Mouse (Mus musculus) large intestine, adult 2 months (tissue): ENCODE results near the gene Sema3a. TPM values are rescaled to one million over a fixed set of nuclear protein-coding genes. Genes with fewer than 3 reads are reported as not detected.
"Not testable (repeated sequence)": the region's sequence is repeated elsewhere in the genome, so short reads cannot be mapped to it uniquely, and the experiment has no call there.

Experiments used
- DNase-seq: peaks from one replicate; pipeline ENCODE4 v3.0.0-alpha.2; 2012; ENCODE audit warnings: low read depth, low spot score
- WGBS: fragments of 180-500 bp; shearing (Covaris S2); methylation state at CpG from one replicate; pipeline ENCODE4 v1.1.7; 2018; 5-methylcytosine and 5-hydroxymethylcytosine counted together
- polyA plus RNA-seq: library from polyadenylated mRNA; depleted of rRNA; stranded (reverse); fragments of >200 nt; gene quantifications from 2 replicates; pipeline ENCODE4 v1.2.3, GENCODE M21; 2012

The Sema3a gene
- polyA plus RNA-seq, 1 experiment = 0.29 TPM

GRCm38 (mm10) chr5:13525597-13525996 is 400.4 kb downstream of the Sema3a start:
- 66% methylated on average over 3 of the region's 3 CpGs for WGBS
- no peak for DNase-seq

GRCm38 (mm10) chr5:13527037-13527464 is 401.8 kb downstream of the Sema3a start:
- 26% methylated on average over 7 of the region's 7 CpGs for WGBS
- no peak for DNase-seq

GRCm38 (mm10) chr5:13529226-13529625 is 404.0 kb downstream of the Sema3a start:
- no peak for DNase-seq
- WGBS = 32% methylated on average over 4 of the region's 4 CpGs

- 33% methylated on average over 2 of the region's 2 CpGs for WGBS
These were observed 422.4 kb downstream of the Sema3a start for GRCm38 (mm10) chr5:13547472-13548209.

GRCm38 (mm10) chr5:13548210-13548554 is 423.0 kb downstream of the Sema3a start:
- DNase-seq = no peak
- WGBS = 17% methylated on average over 1 of the region's 1 CpGs

More at GRCm38 (mm10) chr5:13547472-13548209, 422.4 kb downstream of the Sema3a start:
- DNase-seq = no peak

GRCm38 (mm10) chr5:13549080-13549479 is 423.9 kb downstream of the Sema3a start:
- no peak for DNase-seq
- 76% methylated on average over 5 of the region's 5 CpGs for WGBS

- DNase-seq = no peak
- 77% methylated on average over 1 of the region's 1 CpGs for whole genome bisulfite sequencing
These were observed 425.7 kb downstream of the Sema3a start for GRCm38 (mm10) chr5:13550953-13551352.

GRCm38 (mm10) chr5:13557257-13557656 is 432.0 kb downstream of the Sema3a start:
- 73% methylated on average over 4 of the region's 4 CpGs for WGBS
- no peak for DNase-seq

GRCm38 (mm10) chr5:13573867-13574266 is 448.7 kb downstream of the Sema3a start:
- 80% methylated on average over 3 of the region's 3 CpGs for WGBS
- DNase-seq = no peak

GRCm38 (mm10) chr5:13579123-13579522 is 453.9 kb downstream of the Sema3a start:
- 94% methylated on average over 2 of the region's 2 CpGs for WGBS

GRCm38 (mm10) chr5:13585559-13586207 is 460.5 kb downstream of the Sema3a start:
- DNase-seq = no peak

More at GRCm38 (mm10) chr5:13579123-13579522, 453.9 kb downstream of the Sema3a start:
- no peak for DNase-seq

GRCm38 (mm10) chr5:13594422-13594821 is 469.2 kb downstream of the Sema3a start:
- DNase-seq = no peak
- 88% methylated on average over 2 of the region's 2 CpGs for WGBS

- WGBS = 65% methylated on average over 1 of the region's 1 CpGs
- no peak for DNase-seq
These were observed 486.4 kb downstream of the Sema3a start for GRCm38 (mm10) chr5:13611631-13612030.

GRCm38 (mm10) chr5:13612088-13612487 is 486.9 kb downstream of the Sema3a start:
- no peak for DNase-seq
- WGBS = 77% methylated on average over 2 of the region's 2 CpGs

GRCm38 (mm10) chr5:13614575-13614974 is 489.4 kb downstream of the Sema3a start:
- 83% methylated on average over 7 of the region's 7 CpGs for WGBS
- not testable (repeated sequence) for DNase-seq

GRCm38 (mm10) chr5:13615907-13616306 is 490.7 kb downstream of the Sema3a start:
- 75% methylated on average over 2 of the region's 2 CpGs for WGBS
- DNase-seq = no peak

- 80% methylated on average over 7 of the region's 7 CpGs for WGBS
- no peak for DNase-seq
These were observed 497.4 kb downstream of the Sema3a start for GRCm38 (mm10) chr5:13622578-13622977.

GRCm38 (mm10) chr5:13624754-13625153 is 499.5 kb downstream of the Sema3a start:
- WGBS = 68% methylated on average over 5 of the region's 5 CpGs

GRCm38 (mm10) chr5:13626093-13626492 is 500.9 kb downstream of the Sema3a start:
- WGBS = 70% methylated on average over 5 of the region's 5 CpGs
- no peak for DNase-seq

More at GRCm38 (mm10) chr5:13624754-13625153, 499.5 kb downstream of the Sema3a start:
- no peak for DNase-seq

- WGBS = 10% methylated on average over 24 of the region's 24 CpGs
- peak; percentile 24 for DNase-seq
These were observed 503.5 kb downstream of the Sema3a start for GRCm38 (mm10) chr5:13628606-13629311.
